Mouse (Mus musculus) fat pad, adult 2 months (tissue): ENCODE measurements at regions not wholly inside any gene's neighbourhood (a gene's known extent, or its start where the extent isn't known, plus 50 kb on each side); places are given as distances from the start of the nearest gene placed in this dataset.

ENCODE experiments used
- DNase-seq: peaks from one replicate; pipeline ENCODE4 v3.0.0-alpha.2; 2011; ENCODE audit warnings: low read depth, low spot score; ENCODE audit errors: extremely low read depth

GRCm38 (mm10) chr11:17733075-17733474, 220.6 kb downstream of the Etaa1 start:
- DNase-seq, result no peak

DNA sequence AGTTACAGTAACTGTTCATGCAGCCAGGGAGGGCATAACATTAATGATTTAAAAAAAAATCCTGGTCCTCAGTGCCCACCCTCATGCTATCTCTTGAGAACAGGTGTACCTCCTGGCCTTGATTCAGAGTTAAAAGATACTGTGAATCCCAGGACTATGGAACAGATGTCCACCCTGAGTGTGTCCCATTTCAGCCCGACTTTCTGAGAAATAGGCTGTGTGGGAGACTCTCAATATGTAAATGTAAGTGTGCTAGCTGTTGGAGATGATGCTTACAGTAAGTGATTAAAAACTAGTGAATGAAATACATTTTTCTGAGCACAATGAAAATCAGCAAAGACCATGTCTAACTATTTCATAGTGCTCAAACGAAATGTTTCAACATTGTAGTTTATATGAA, 219.2 kb downstream of the Etaa1 start:
- no peak for DNase-seq

DNA sequence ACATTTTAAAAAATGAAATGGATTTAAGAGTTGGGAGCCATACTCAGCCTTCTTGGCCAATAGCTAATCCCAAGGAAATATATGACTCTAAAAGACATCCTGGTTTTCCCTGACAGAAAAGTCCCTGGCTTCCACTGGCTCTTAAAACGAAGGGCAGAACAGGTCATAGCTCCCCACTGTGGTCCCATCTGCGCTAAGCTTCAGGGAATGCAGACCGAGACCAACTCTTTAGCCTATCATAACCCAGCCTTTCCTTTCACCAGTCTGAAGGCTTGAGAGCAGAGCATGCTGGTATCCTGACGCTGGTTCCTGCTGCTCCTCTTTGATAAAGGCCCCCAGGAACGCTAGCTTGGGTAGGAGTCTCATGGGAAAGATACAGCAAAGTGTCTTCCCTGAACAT, 214.8 kb downstream of the Etaa1 start:
- no peak for DNase-seq

DNA sequence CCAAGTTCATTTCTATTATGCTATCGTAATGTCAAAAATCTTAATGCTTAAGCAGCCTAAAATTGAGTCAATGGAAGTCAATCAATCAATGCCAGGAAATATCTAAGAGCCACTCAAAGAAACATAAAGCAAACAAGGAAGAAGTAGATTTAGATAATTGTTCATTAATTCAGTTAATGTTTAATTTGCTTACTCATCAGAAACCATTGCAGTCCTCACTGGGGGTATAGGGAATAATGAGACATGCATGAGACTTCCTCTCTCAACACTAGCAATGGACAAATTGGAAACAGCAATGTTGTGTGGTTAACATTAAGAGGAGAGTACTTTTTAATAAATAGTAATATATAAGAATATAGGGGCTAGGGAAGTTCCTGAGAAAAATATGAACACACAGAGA, 209.9 kb downstream of the Etaa1 start:
- no peak for DNase-seq

DNA sequence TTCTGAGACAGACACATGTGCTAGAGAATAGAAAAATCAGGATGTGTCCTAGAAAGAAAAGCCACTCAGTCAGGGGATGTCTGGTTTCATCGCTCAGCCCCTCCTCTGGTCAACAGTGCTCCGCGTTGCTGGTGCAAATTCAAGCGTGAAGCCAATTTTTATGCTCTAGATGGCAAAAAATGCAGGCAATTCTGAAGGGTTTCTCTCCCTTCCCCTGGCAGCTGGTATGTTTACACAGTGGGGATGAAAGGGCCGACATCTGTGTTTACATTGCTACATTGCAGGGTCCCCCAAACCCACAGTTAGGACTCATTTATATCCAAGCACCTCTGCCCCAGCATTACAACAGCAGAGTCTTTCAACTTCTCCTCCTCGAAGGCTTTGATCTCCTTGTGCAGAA, 203.3 kb downstream of the Etaa1 start:
- DNase-seq, result no peak

DNA sequence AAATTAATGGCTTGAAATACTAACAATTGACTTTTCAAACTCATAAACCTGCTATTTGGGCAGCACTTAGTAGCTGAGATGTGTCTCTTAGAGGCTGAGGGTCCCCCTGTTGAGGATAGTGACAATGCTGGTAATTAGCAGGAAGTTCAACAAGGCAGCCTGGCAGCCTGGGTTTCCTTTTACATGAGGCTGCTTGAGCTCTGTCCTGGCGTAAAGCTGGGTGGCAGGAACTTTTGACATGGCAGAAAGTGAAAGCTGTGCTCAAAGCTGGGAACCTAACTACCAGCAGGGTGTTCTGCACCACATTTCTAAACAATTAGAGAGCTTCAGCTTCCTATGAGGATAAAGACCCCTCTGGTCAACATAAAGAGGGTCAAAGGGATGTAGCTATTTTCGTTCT, 194.5 kb downstream of the Etaa1 start:
- DNase-seq, result no peak

DNA sequence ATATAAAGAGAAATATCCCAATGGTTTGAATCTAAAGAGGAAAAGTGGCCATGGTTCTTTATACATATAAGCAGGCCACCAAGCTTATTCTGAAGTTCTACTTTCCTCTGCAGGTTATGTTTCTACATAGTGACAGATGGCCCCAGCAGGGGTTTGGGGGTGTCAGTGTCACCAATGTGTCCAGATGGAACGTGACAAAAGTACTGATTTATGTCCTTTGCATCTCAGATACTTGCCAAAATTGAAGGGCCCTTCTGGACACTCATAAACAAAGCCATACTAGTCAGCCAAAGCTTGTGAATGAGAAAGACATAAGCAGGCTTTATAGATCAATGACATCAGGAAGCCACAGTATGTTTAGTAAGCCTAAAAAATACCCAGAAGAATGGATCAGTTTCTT, 190.3 kb downstream of the Etaa1 start:
- no peak for DNase-seq

GRCm38 (mm10) chr11:17764146-17764545, 189.5 kb downstream of the Etaa1 start:
- DNase-seq, result no peak

DNA sequence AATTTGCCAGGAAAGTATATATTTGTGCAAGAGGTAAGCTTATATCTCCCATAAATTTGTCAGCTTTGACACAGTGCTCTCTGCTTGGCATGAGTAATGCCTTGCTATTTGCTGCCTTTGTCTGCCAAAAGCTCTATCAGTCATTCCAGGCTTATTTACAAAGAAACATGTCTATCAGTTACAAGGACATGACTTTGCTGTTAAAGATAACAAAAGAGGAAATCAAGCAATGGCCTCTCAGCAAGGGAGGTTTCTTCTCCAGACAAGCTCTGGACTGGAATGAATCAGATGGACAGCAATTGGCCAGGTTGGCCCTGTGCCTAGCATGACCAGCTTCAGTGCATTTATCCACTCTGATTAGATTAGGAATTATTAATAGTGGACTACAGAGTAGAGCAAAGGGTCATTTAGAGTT, 185.3 kb downstream of the Etaa1 start:
- DNase-seq, result no peak

DNA sequence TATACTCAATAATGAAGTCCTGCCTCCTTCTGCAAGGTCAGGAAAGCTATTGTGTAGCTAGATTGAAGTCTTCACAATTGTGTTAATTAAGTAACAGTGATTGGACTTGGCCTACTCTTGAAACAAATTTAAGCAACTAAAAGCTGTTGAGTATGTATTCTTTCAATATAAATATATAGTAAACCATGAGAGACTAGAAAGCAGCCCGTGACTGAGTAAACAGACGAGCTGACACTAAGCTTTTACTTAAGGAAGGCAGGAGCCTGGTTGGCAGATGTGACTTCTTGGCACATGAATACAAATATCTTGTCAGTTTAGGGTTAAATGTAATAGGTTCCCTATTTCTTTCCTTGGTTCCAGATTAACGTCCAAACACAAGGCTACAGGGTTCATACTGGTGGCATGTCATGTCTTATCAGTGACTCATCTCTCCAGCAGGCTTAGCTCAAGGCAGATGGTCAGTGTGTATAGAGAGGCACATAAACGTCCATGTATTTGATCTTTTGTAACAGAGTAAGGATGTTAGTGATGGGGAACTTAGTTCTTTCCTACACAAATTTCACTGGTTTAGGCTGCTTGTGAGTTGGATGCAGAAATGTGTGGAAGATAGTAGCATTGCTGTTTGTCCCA, 184.7 kb downstream of the Etaa1 start:
- no peak for DNase-seq

DNA sequence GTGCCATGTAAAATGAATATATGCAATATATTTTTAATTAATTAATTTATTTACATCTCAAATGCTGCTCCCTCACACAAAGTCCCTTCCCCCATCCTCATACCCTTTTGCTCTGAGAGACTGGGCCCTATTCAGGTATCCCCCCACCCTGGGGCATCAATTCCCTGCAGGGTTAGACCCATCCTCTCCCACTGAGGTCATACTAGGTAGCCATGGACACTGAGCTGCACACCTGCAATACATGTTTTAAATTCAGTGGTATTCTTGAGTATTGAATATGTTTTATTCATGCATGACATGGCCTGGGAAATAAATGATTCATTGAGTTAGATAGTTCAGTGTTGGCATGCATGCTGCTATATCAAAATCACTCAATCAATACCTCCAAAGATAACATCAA, 156.0 kb downstream of the Etaa1 start:
- DNase-seq, result no peak

GRCm38 (mm10) chr11:17807851-17808250, 145.8 kb downstream of the Etaa1 start:
- DNase-seq, result no peak

DNA sequence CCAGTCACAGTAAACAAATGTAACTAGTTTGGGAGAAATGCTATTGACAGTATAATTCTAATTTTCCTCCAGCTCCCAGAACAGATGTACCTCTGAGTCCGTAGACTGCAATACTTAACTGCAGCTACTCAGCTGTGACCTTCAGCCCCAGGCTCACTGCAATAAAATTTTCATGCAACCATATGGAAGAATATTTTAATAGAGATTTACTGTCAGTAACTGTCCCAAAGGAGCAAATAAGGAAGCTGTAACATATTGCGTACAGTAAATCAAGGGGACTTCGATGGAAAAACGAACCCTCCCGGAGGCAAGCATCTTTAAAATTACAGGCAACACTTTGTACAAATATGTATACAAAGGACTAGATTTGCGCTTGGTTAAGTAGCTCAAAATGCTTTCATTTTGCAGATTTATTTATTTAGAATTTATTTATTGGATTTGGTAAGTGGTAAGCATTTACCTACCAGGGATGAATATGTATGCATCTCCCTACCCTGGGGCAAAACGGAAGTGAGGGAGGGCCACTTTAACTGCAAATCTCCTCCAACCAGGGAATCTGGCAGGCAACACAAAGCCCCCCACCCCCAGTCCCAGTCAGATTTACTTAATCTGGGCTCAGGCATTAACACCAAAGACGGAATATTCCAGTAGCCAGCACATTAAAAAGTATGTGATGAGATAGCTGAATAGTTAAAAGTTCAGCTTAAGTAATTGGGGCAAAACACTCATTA, 141.7 kb downstream of the Etaa1 start:
- DNase-seq, result no peak

- no peak for DNase-seq
Observed at GRCm38 (mm10) chr11:17842642-17843041, 111.0 kb downstream of the Etaa1 start.

DNA sequence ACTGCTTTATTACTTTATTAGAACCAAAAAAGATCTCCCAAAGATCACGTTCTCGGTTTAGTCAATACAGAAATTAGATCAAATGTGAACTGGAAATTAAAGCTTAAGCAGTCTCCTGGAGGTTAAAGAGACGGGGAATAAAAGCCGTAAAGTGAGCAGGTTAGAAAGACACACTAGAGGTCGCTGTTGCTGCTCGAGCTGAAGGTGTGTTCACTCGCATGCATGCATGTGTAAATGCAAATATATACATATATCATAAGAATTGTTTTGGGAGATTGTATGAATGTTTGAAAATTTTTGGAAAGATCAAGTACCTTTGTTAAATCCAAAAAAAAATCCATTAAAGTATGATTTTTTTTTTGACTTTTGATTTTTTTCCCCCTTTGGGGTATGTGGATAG, 101.3 kb downstream of the Etaa1 start:
- DNase-seq, result no peak

DNA sequence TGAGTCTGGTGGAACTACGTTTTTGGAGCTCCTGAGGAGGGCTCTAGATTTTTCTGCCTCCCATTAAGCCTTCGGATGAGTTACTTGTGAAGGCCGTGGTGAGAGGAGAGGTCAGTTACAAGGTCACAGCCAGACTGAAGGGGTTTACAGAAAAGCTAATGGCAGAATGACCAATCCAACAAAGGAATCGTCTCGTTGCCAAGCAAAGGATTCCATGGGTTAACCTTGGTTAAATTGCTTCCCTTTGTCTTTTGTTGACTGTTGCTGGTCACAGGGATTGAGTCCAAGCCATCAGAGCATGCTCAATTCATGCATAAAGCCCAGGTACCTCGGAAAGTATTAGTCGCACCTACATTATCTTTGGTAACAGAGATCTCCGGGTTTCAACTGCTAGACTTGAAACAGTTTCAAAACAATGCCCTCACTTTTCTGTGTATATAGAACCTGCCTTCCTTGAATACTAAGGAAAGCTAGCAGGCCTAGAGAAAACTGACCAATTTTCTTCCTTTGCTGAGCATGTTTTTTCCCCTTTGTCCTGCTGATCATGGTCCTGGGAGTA, 100.3 kb downstream of the Etaa1 start:
- DNase-seq, result no peak

DNA sequence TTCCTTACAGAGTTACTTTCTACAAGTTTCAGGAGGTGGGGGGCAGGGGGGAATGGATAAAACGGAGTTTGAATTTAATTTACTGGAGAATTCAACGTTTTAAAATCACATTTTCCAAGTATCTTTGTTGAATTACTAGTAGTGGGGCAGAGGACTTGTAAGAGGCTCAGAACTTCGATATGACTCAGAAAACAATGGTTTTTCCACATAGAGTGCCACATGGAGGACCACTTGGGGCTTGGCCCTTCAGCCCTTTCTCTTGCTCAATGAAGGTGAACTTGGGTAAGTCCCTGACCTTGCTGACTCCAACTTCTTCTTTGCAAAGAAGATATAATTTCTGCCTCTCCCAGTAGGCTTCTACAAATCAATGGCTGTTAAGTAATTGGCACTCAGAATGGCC, 99.8 kb downstream of the Etaa1 start:
- DNase-seq, result no peak

- DNase-seq, result no peak
Observed at GRCm38 (mm10) chr11:17859364-17860131, 94.1 kb downstream of the Etaa1 start.

- DNase-seq, result no peak
Observed at GRCm38 (mm10) chr11:17864833-17865397, 88.8 kb downstream of the Etaa1 start.

DNA sequence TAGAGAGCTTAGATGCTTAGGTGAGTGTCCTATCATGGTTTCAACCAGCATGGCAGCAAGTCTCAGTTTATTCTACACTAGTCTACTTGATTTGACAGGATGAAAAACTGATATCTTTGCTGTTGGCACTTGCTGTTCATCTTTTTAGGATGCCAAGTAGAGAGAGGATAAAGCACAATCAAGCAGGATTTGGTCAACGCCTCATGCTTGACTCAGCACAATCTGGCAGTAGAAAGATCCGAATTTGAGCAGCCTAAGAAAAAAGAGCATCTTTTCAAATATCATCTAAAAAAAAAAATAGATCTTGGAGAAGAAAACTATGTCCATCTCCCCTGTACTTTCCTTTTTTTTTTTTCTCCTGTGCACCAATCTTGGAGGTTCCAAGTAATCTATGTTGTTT, 83.0 kb downstream of the Etaa1 start:
- no peak for DNase-seq

DNA sequence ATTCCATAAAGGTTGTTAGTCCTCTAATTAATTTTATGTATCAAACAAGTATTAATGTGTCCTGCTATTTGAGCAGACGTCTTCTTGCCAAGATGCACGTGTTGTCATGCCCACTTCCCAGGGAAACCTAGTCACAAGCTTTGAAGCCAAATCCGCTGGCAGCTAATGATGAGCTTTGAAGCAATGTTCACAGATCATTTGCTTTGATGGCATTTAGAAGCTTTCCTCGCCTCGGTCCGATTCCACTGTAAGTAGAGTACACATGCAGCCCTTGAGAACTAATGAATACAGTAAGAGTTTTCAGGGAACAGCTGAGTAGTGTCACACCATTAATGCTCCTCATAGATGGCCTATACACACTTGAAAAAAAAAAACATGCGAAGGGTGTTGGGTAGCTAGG, 81.8 kb downstream of the Etaa1 start:
- no peak for DNase-seq

DNA sequence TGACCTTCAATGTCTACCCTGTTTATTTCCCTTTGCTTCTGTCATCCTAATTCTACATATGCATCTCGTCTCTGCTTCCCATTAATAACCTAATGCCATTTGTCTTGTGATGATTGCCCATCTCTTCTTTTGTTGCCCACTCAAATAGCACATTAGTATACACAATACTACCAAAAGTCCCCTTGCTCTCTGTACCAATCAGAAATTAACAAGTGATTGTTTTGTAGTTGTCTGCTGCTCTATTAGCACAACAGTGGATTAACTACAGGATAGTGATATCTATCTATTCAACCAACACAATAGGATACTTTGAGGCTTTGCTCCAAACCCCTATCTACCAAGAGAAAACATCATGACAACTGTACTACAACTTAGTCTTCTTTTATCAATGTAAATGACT, 70.4 kb downstream of the Etaa1 start:
- no peak for DNase-seq
